Mouse (Mus musculus): ENCODE results near the gene Olfr1471. TPM values are rescaled to one million over a fixed set of nuclear protein-coding genes. Genes with fewer than 3 reads are reported as not detected.
"Not testable (repeated sequence)": the region's sequence is repeated elsewhere in the genome, so short reads cannot be mapped to it uniquely, and the experiment has no call there.

Gene Olfr1471
- total and polyA plus RNA-seq, 3 experiments = not detected

DNA sequence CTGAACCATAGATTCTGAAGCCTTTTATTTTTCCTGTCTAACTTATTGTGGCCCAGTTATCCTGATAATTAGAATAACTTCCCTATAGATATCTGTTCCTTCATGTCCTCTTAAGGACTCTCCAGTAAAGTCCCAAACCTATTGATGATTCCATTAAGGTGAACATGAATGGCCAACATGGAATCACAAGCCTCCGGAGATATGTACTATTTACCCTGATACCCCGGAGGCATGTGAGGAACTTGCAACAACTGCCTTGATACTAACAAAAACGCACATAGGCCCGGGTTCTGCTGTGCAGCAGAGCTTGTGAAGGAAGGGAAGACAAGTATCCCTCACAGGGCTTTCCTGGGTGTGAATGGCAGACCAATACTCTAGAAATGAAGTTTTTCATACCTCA lies 26.1 kb downstream of the Olfr1471 start, which contains the start of gene Olfr1474:
TSS of gene Olfr1474 (plus strand) at position 301 of the 400 bp plus-strand sequence.
- DNase-seq (ENCODE audit: low read depth, low spot score); H3K9me3 ChIP-seq (replicated peaks; ENCODE audit: insufficient read depth, low read length): not testable (repeated sequence)

DNA sequence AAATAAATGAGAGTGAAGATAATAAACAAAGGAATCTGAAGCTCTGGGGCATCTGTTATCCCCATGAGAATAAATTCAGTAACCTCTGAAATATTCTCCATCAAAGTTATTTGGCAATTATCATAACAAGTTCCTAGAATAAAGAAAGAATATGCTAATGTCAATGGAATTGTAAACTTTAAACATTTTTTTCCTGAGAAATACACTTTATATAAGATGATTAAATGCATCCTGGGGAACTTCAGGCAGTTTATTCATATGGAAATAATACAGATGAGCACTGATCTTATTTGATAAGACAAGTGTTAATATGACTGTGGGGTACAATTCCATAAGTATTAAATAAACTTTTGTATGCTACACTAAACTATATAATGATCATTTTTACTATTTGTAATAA lies 36.9 kb downstream of the Olfr1471 start, which contains the start of gene Olfr1475:
TSS of gene Olfr1475 (minus strand) at position 101 of the 400 bp plus-strand sequence.
- no peak for DNase-seq (ENCODE audit: low read depth, low spot score)
- Histone ChIP-seq H3K79me2 (ENCODE audit: control insufficient read depth, insufficient read depth, low read length, poor library complexity) (no peaks in the 10 kb centered on the region), H3K9ac (ENCODE audit: control insufficient read depth, low read depth, low read length, poor library complexity, severe bottlenecking) (no peak within 1 kb of the TSS), H3K36me3 (ENCODE audit: control insufficient read depth in 1 of 2, insufficient read depth in 2 of 2, low read length in 2 of 2) (no peaks in the 10 kb centered on the region), H3K27ac (ENCODE audit: control insufficient read depth, low read depth, low read length) (no peak within 1 kb of the TSS), H3K27me3 (ENCODE audit: control insufficient read depth in 1 of 2, insufficient read depth in 2 of 2, low read length in 2 of 2) (no peaks in the 10 kb centered on the region), H3K4me3 (ENCODE audit: control insufficient read depth in 1 of 2, insufficient read depth in 1 of 2, low read depth in 2 of 2, low read length in 2 of 2) (no peak within 1 kb of the TSS), H3K9me3 (replicated peaks; ENCODE audit: insufficient read depth, low read length) (no peaks in the 10 kb centered on the region), H3K4me1 (ENCODE audit: control insufficient read depth in 1 of 2, insufficient read depth in 2 of 2, low read length in 2 of 2) (no peaks in the 10 kb centered on the region)
- no peak for TF ChIP-seq ZC3H11A (IDR thresholded peaks at IDR 0.05; ENCODE audit: low read depth, low read length)
- no peak for TF ChIP-seq MAX (IDR thresholded peaks at IDR 0.05; ENCODE audit: low read length)
- TF ChIP-seq CHD2 (IDR thresholded peaks at IDR 0.05; ENCODE audit: low read length) = no peak
- no peak for TF ChIP-seq SMC3 (IDR thresholded peaks at IDR 0.05; ENCODE audit: low read depth, low read length)
- TF ChIP-seq ETS1 (IDR thresholded peaks at IDR 0.05; ENCODE audit: low read depth, low read length) = no peak
- TF ChIP-seq POLR2AphosphoS5 (IDR thresholded peaks at IDR 0.05; ENCODE audit: borderline replicate concordance, low read depth, low read length) = no peak
- no peak for TF ChIP-seq MXI1 (IDR thresholded peaks at IDR 0.05; ENCODE audit: low read depth, low read length)
- TF ChIP-seq USF1 (IDR thresholded peaks at IDR 0.05; ENCODE audit: low read depth, low read length) = no peak
- TF ChIP-seq CHD1 (IDR thresholded peaks at IDR 0.05; ENCODE audit: low read depth, low read length) = no peak
- no peak for TF ChIP-seq KAT2A (conservative IDR thresholded peaks at IDR 0.05; ENCODE audit: low read depth, low read length)
- TF ChIP-seq POLR2AphosphoS2 (IDR thresholded peaks at IDR 0.05; ENCODE audit: low read length) = no peak
- TF ChIP-seq MYB (IDR thresholded peaks at IDR 0.05; ENCODE audit: low read depth, low read length) = no peak
- no peak for TF ChIP-seq TAL1 (IDR thresholded peaks at IDR 0.05; ENCODE audit: low read length)
- TF ChIP-seq MAFK (IDR thresholded peaks at IDR 0.05; ENCODE audit: borderline replicate concordance, low read depth, low read length) = no peak
- no peak for TF ChIP-seq USF2 (IDR thresholded peaks at IDR 0.05; ENCODE audit: borderline replicate concordance in 1 of 2, insufficient read depth in 1 of 2, low read depth in 1 of 2, low read length in 2 of 2)
- TF ChIP-seq ELF1 (IDR thresholded peaks at IDR 0.05; ENCODE audit: low read depth, low read length) = no peak
- TF ChIP-seq SIN3A (IDR thresholded peaks at IDR 0.05; ENCODE audit: low read length) = no peak
- TF ChIP-seq TCF12 (IDR thresholded peaks at IDR 0.05; ENCODE audit: low read depth, low read length) = no peak

More for the DNA sequence above, 26.1 kb downstream of the Olfr1471 start, which contains the start of gene Olfr1474:
- not testable (repeated sequence) for H3K27me3 ChIP-seq (ENCODE audit: control insufficient read depth in 1 of 2, insufficient read depth in 2 of 2, low read length in 2 of 2); H3K4me3 ChIP-seq (ENCODE audit: control insufficient read depth in 1 of 2, insufficient read depth in 1 of 2, low read depth in 2 of 2, low read length in 2 of 2); H3K36me3 ChIP-seq (ENCODE audit: control insufficient read depth in 1 of 2, insufficient read depth in 2 of 2, low read length in 2 of 2); H3K27ac ChIP-seq (ENCODE audit: control insufficient read depth, low read depth, low read length); H3K79me2 ChIP-seq (ENCODE audit: control insufficient read depth, insufficient read depth, low read length, poor library complexity); H3K4me1 ChIP-seq (ENCODE audit: control insufficient read depth in 1 of 2, insufficient read depth in 2 of 2, low read length in 2 of 2); H3K9ac ChIP-seq (ENCODE audit: control insufficient read depth, low read depth, low read length, poor library complexity, severe bottlenecking)

All from MEL (cell line).